23 mouse cellular contexts compared by ENCODE assay signal in genomic region chr11:118448385-118448784, GRCm38 (mm10). TPM values are rescaled to one million over a fixed set of nuclear protein-coding genes. Genes with fewer than 3 reads are reported as not detected.
DNase-seq lines count a peak whose midpoint lies in the region; ATAC-seq lines count a peak whose summit lies in the region.
"Had no signal": no experiment of that assay in that cellular context is flagged by ENCODE, and none has a peak within 500 bp of the region (broad histone marks: within the 10 kb centered on the region; RNA-seq: fewer than 3 reads in every experiment).

No protein-coding gene starts in this region.

- 0 out of 2 replicates have a peak overlapping the region, but pooled peaks have one; percentile 31 for H3K27ac ChIP-seq in embryonic facial prominence, embryonic 10.5 days (replicated peaks)
- H3K27ac ChIP-seq: forebrain, embryonic 15.5 days; hindbrain, embryonic 14.5 days; neural tube, embryonic 13.5 days had no signal

- intact Hi-C loops in gastrocnemius, postnatal 14 days (cut with DNase I; ENCODE audit: low total_unique reads) = no loop called here
- intact Hi-C loops in heart, postnatal 14 days (cut with DNase I) = no loop called here

- WGBS in embryonic facial prominence, embryonic 10.5 days = 89% methylated on average over 8 of the region's 8 CpGs

- DNase-seq in adrenal gland, postnatal 14 days = peak; percentile 27
- DNase-seq in adrenal gland, adult 8-10 months = no peak
- no peak for DNase-seq in embryonic facial prominence, embryonic 10.5 days (ENCODE audit: low spot score)
- DNase-seq in gastrocnemius, postnatal 14 days = peak; percentile 86
- peak; percentile 72 to 77 for DNase-seq in heart, postnatal 14 days
- no peak for DNase-seq in cerebellum, adult 11 months
- DNase-seq in layer of hippocampus, adult 9-11 months = no peak
- DNase-seq: cerebellum, adult 9-11 months; kidney, adult 9 months; kidney, postnatal 25 days; liver; midbrain, embryonic 14.5 days; right cerebral cortex, adult 18-20 months; spleen, adult 18-20 months; thymus, adult 18-20 months had no signal

- no peaks in the 10 kb centered on the region for H3K36me3 ChIP-seq in embryonic facial prominence, embryonic 10.5 days (replicated peaks)
- H3K36me3 ChIP-seq: forebrain, embryonic 15.5 days; G1E; neural tube, embryonic 13.5 days had no signal

- no peak overlapping the region for H3K4me3 ChIP-seq in embryonic facial prominence, embryonic 10.5 days
- H3K4me3 ChIP-seq: embryonic facial prominence, embryonic 13.5 days; forebrain, embryonic 15.5 days; neural tube, embryonic 13.5 days had no signal

- H3K9me3 ChIP-seq in embryonic facial prominence, embryonic 10.5 days = no peaks in the 10 kb centered on the region
- H3K9me3 ChIP-seq: embryonic facial prominence, embryonic 13.5 days; forebrain, embryonic 15.5 days; neural tube, embryonic 13.5 days had no signal

- ATAC-seq in megakaryocyte progenitor cell, adult 5-6 weeks (replicated peaks; ENCODE audit: poor library complexity) = no peak
- ATAC-seq: activated CD4-positive, CD25-positive, alpha-beta regulatory T cell, adult 4 months; forebrain, embryonic 15.5 days; lung, postnatal 0 days had no signal

- peaks cover 20% of the 10 kb centered on the region for H3K4me1 ChIP-seq in embryonic facial prominence, embryonic 10.5 days
- H3K4me1 ChIP-seq: forebrain, embryonic 15.5 days had no signal

- H3K27me3 ChIP-seq in embryonic facial prominence, embryonic 10.5 days (replicated peaks; ENCODE audit: low read depth, poor library complexity, severe bottlenecking) = peaks cover 7% of the 10 kb centered on the region; the same call in 1 of the 2 replicates
- H3K27me3 ChIP-seq: embryonic facial prominence, embryonic 13.5 days; forebrain, embryonic 15.5 days had no signal

RNA-seq across cellular contexts. Expression of gene C1qtnf1, which starts 20.4 kb away (rescaled TPM):
- total RNA-seq in adrenal gland, postnatal 14 days (2021) = 23.7 and 29.2 TPM in 2 replicates
- 10 to 100 TPM; 20.4 to 26.2 (median 24.3) TPM for total RNA-seq in adrenal gland, adult 8-10 months (2022)
- 2.6 and 3.4 TPM in 2 replicates for polyA plus RNA-seq in embryonic facial prominence, embryonic 10.5 days (2016; fragmentation: Nextera tagmentation; extraction: Ambion mirVana)
- 10 to 100 TPM; 26.4 to 30.2 TPM for total RNA-seq in gastrocnemius, postnatal 14 days (2021)
- total RNA-seq in heart, postnatal 14 days (2021) = 10 to 100 TPM; 33.7 to 39.7 TPM
- not detected in 2 replicates for total RNA-seq in megakaryocyte progenitor cell, adult 5-6 weeks (2015)
- total RNA-seq in megakaryocyte progenitor cell, adult 5-6 weeks (2017) = not detected in 2 replicates
- polyA plus RNA-seq: activated CD4-positive, CD25-positive, alpha-beta regulatory T cell, adult 4 months; G1E had no signal

RNA-seq across cellular contexts. Expression of gene Engase, which starts 28.2 kb away (rescaled TPM):
- 12.1 and 12.4 TPM in 2 replicates for total RNA-seq in adrenal gland, postnatal 14 days (2021)
- total RNA-seq in adrenal gland, adult 8-10 months (2022) = 10 to 100 TPM; 21.9 to 25.7 (median 24.0) TPM
- polyA plus RNA-seq in embryonic facial prominence, embryonic 10.5 days (2016; fragmentation: Nextera tagmentation; extraction: Ambion mirVana) = 7.9 and 8.5 TPM in 2 replicates
- 10 to 100 TPM; 13.1 to 13.5 TPM for total RNA-seq in gastrocnemius, postnatal 14 days (2021)
- total RNA-seq in heart, postnatal 14 days (2021) = 1 to 10 TPM; 5.2 to 8.4 TPM
- total RNA-seq in megakaryocyte progenitor cell, adult 5-6 weeks (2015) = 0.89 and 1.2 TPM in 2 replicates
- 3.2 and 4.6 TPM in 2 replicates for total RNA-seq in megakaryocyte progenitor cell, adult 5-6 weeks (2017)

RNA-seq across cellular contexts. Expression of gene Cant1, which starts 29.5 kb away (rescaled TPM):
- total RNA-seq in adrenal gland, postnatal 14 days (2021) = 25.3 and 28.4 TPM in 2 replicates
- total RNA-seq in adrenal gland, adult 8-10 months (2022) = 10 to 100 TPM; 36.8 to 39.6 (median 37.9) TPM
- 20.2 and 20.8 TPM in 2 replicates for polyA plus RNA-seq in embryonic facial prominence, embryonic 10.5 days (2016; fragmentation: Nextera tagmentation; extraction: Ambion mirVana)
- total RNA-seq in gastrocnemius, postnatal 14 days (2021) = 10 to 100 TPM; 11.0 to 11.7 TPM
- total RNA-seq in heart, postnatal 14 days (2021) = 10 to 100 TPM; 17.9 to 20.9 TPM
- total RNA-seq in megakaryocyte progenitor cell, adult 5-6 weeks (2015) = 17.6 and 19.2 TPM in 2 replicates
- total RNA-seq in megakaryocyte progenitor cell, adult 5-6 weeks (2017) = 18.7 and 20.0 TPM in 2 replicates

RNA-seq across cellular contexts. Expression of gene Lgals3bp, which starts 46.5 kb away (rescaled TPM):
- 51.1 and 59.7 TPM in 2 replicates for total RNA-seq in adrenal gland, postnatal 14 days (2021)
- 100 to 1,000 TPM in 2 of 4 experiments, 10 to 100 TPM in 2; 88.8 to 112 (median 98.8) TPM for total RNA-seq in adrenal gland, adult 8-10 months (2022)
- polyA plus RNA-seq in embryonic facial prominence, embryonic 10.5 days (2016; fragmentation: Nextera tagmentation; extraction: Ambion mirVana) = 0.86 and 0.88 TPM in 2 replicates
- total RNA-seq in gastrocnemius, postnatal 14 days (2021) = 10 to 100 TPM; 11.0 to 11.9 TPM
- 10 to 100 TPM; 21.2 to 24.1 TPM for total RNA-seq in heart, postnatal 14 days (2021)
- 92.3 and 118 TPM in 2 replicates for total RNA-seq in megakaryocyte progenitor cell, adult 5-6 weeks (2015)
- 51.7 and 56.3 TPM in 2 replicates for total RNA-seq in megakaryocyte progenitor cell, adult 5-6 weeks (2017)

Comparison
In these comparisons a context has a peak if more than half of its experiments do, and no peak if none do; other contexts are left out.
1. DNase-seq: peak in adrenal gland, postnatal 14 days (single experiment), gastrocnemius, postnatal 14 days (single experiment) and heart, postnatal 14 days (2 of 2); none in adrenal gland, adult 8-10 months (single experiment), embryonic facial prominence, embryonic 10.5 days (single experiment), cerebellum, adult 11 months (single experiment) and layer of hippocampus, adult 9-11 months (single experiment).
2. RNA of gene C1qtnf1, which starts 20.4 kb away (total RNA-seq): 33.7 to 39.7 TPM in heart, postnatal 14 days, 26.4 to 30.2 TPM in gastrocnemius, postnatal 14 days, 20.4 to 26.2 TPM in adrenal gland, adult 8-10 months and 23.7 to 29.2 TPM in adrenal gland, postnatal 14 days; not detected in megakaryocyte progenitor cell, adult 5-6 weeks; every median in the first group is over 10 times any median in the second.